Mouse (Mus musculus): ENCODE measurements at regions not wholly inside any gene's neighbourhood (a gene's known extent, or its start where the extent isn't known, plus 50 kb on each side); places are given as distances from the start of the nearest gene placed in this dataset.

DNA sequence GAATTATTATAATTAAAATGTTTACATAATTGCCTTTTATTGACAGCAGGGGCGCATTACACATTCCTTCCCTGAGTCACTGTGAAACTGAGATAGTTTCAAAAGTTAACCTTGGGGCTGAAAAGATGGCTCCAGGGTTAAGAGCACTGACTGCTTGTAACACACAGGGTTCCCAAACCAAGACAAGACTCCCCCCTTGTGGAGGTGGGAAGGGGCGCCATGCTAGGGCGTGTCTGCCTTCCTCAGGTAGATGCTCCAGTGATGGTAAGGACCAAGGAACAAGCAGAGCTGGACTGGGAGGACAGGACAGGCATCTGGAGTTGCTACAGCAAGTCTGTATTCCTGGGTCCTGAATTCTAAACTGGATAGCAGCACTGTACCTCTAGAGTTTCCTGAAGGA lies 351.9 kb downstream of the Tbc1d22a start:
- intact Hi-C loops (cut with DNase I): no loop called here
- no peak for DNase-seq (ENCODE audit: low spot score in 2 of 2)

DNA sequence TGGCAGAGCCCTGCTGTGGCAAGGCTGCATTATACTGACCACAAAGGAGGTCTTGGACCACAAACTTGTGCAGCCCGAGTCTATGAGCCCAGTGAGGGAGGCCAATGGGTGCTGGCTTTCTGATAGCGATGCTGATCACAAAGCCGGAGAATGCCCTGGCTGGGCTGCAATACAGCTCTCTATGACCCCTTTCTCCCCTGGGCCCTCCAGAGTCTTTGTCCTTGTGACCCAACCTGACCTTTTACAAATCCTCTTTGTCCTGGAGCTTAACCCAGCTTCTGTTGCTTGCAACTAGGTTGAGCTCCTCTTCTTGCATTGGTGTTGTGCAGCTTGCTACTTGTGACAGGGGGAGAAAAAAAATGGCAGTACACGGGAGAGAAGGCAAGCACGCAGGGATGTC lies 360.1 kb downstream of the Tbc1d22a start:
- no peak for DNase-seq (ENCODE audit: low spot score in 2 of 2)
- intact Hi-C loops (cut with DNase I): no loop called here

DNA sequence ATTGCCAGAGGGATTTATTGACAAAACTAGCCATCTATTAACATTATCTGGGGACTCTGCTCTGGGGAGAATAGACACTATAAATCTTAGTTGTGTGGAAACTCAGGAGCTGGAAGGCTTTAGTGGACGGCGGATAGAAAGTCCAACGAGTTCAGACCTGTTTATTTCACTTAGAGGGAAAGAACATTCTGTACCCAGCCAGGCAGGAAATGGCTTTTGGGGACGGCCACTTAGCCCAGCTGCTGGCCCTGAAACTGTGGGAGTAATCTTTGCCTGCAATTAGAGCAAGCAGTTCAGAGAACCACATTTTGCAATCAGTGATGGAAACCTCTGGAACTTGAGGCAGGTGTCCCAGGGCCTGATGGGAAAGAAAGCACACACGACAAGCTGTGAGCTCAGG lies 362.4 kb downstream of the Tbc1d22a start:
- no peak for DNase-seq (ENCODE audit: low spot score in 2 of 2)
- intact Hi-C loops (cut with DNase I): no loop called here

DNA sequence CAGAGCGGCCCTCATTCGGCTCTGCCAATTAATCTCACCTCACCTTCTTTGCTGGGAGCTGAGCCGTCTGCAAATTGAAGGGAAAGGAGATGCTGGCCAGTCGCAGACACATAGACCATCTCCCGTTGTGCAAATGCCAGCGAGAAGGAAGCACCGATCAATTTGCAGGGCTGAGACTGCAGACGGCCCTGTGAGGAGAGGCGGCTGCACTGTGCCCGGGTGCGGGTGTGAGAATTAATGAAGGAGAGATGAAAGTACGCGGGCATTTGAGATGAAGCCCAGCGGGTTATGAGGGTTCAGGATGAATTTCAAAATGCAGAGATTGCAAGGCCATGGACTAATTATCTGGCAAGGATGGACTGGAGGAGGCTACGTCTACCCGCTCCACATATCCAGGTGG lies 364.4 kb downstream of the Tbc1d22a start:
- intact Hi-C loops (cut with DNase I): no loop called here
- no peak for DNase-seq (ENCODE audit: low spot score in 2 of 2)

DNA sequence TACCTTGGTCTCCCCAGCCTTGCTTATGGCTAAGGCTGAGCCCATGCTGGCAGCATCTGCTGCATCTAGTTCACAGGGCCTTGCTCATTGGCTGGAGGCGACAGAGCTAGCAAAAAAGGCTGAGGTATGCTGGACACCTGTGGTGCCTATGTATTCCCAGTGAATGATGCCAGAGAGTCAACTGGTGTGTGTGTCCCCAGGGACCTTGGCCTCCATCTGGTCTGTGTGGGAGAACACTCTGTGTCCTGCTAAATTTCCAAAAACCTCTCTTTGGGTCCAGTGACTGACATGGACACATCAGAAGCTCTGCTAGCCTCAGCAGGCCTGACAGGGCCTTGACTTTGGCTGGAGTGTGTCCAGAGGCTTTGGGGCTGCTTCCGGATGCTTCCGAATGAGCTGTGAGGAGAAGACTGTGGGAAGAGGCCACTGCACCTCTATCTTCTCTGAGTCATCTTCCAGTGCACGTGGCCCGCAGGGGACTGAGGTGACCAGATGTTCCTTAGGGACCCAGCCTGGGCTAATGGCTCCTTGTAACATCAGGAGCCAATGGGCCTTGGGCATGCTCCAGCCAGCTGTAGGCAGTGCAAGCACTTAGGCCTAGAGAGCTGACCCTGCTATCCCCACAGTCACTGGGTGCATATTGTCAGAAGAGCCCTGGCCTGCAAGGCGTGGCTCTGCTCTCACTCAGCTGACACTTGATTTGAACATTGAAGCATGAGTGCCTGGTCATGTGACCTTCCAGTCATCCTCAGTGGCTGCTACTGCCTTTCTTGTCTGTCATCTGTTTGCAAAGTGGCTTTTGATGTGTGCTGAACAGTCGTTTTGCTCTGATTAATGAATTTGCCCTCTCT lies 368.2 kb downstream of the Tbc1d22a start:
- intact Hi-C loops (cut with DNase I): no loop called here
- no peak for DNase-seq (ENCODE audit: low spot score in 2 of 2)

DNA sequence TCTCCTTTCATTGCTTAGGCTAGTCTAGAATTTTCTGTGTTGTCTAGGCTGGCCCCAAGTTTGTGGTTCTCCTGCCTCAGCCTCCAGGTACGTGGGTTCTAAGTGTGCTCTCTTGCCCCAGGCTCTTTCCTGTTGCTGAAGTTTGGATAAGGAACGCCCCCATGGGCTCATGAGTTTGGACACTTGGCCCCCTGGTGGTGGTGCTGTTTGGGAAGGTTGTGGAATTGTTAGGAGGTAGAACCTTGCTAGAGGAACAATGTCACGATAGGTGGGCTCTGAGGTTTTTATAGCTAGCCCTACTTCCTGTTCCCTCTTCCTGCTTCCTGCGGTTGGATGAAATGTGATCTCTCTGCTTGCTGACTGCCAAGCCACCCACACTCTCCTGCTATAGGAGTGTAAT lies 371.5 kb downstream of the Tbc1d22a start:
- intact Hi-C loops (cut with DNase I): no loop called here

DNA sequence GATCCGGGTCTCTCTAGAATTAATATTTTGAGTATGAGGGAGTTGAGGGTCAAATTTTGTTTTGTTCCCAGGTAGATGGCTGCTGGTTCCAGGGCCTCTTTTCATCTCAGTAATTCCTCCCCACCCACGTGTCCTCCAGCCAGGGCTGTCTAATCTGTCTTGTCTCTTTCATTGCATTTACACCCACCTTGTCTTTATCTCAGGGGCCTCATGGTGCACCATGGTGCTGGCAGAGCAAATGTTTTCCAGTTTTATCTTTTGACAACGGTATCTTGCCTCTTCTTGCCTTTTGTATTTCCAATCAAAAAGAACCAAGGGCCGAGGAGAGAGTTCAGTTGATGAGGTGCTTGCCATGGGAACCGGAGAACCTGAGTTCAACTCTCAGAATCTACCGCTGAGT lies 372.9 kb downstream of the Tbc1d22a start:
- no peak for DNase-seq (ENCODE audit: low spot score in 2 of 2)
- intact Hi-C loops (cut with DNase I): no loop called here

More for the DNA sequence above, 371.5 kb downstream of the Tbc1d22a start:
- DNase-seq (ENCODE audit: low spot score in 2 of 2): no peak

DNA sequence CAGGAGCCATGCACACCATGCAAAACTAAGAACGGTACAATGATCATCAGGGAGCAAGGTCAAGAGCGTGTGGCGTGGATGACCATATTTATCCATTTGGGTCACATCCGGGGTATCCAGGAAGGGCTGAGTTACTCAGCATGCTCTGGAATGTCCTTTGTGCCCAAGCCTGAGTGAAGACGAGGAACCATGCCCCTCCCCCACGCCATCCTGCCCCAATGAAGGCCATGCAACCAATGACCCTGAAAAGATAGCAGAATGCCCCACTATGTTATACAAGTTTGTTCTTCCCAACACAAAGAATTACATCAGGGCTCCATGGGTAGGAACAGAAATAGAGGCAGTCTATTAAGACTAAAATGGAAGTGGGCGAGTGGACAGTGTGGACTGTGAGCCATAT lies 375.8 kb downstream of the Tbc1d22a start:
- no peak for DNase-seq (ENCODE audit: low spot score in 2 of 2)
- intact Hi-C loops (cut with DNase I): no loop called here

DNA sequence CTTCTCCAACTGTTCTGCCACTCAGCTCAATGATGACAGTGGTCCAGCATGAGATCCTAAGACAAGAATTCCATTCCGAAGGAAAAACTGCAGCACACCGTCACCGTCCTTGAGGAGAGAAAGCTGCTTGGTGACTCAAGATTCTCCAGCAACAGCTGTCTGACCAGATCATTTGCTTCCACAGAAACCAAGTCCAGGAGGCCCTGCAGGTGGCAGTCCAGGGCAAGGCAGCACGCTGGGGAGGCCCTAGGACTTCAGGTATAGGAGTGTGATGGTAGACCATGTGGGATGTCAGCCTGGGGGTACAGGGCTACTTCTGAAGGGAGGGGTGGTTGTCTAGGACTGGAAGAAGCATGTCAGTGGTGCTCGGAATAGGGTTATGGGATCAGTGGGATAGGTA lies 376.6 kb downstream of the Tbc1d22a start:
- DNase-seq (ENCODE audit: low spot score in 2 of 2): peak in 1 of 2 experiments; percentile 17
- intact Hi-C loops (cut with DNase I): no loop called here

DNA sequence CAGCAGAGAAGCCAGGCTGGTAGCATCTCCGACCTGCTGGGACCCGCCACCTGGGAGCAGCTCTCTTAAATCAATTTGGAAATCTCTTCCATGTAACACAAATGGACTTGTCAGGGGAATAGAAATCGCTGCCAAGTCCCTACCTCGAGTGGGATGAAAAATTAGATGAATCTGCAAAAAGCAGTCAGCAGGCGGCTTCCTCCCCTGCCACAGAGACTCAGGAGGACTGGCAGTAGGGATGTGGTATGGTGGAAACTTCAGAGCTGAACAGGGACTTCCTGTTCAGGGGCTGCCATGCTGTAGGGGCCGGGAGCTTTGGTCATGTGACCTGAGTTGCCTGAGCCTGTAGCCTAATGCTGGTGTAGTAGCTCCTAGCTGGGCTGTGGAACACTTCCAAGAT lies 379.1 kb downstream of the Tbc1d22a start:
- DNase-seq (ENCODE audit: low spot score in 2 of 2): peak; percentile 40 to 43

DNA sequence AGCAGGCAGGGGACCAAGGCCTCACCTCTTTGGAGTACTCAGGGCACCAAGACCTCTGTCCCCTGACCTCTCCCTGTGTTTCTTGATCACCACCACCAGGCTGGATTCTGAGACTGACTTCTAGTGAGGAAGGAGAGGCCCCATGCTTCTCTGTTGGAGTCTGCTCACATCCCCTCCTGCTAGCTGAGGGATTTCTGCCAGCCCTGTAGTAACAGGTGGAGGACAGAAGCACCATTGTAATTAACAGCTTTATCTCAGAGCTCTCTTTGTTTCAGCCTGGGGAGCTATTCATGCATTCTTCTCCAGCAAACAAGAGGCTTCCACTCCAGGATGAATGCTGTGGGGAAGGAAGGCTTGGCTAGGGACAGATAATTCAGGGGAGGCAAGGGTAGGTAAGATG lies 392.2 kb downstream of the Tbc1d22a start:
- intact Hi-C loops (cut with DNase I): no loop called here
- no peak for DNase-seq (ENCODE audit: low spot score in 2 of 2)

More for the DNA sequence above, 379.1 kb downstream of the Tbc1d22a start:
- intact Hi-C loops (cut with DNase I): no loop called here

DNA sequence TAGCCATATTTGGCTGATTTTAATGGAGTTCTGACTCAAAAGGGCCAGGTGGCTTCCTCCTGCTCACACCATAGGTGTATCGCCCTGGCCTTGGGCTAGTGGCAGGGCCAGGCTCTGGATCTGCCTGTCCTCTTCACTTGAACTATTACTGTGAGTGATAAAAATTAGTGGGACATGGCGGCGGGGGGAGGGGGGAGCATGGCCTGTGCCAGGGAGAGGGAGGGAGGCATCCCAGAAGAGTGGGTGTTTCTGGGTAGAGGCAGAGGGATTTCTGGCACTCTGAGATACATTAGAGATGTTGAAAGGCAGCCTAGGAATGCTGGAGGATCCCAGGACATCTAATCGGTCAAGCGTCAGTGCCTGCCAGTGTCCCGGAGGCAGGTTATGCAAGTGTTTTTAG lies 395.4 kb downstream of the Tbc1d22a start:
- intact Hi-C loops (cut with DNase I): no loop called here

DNA sequence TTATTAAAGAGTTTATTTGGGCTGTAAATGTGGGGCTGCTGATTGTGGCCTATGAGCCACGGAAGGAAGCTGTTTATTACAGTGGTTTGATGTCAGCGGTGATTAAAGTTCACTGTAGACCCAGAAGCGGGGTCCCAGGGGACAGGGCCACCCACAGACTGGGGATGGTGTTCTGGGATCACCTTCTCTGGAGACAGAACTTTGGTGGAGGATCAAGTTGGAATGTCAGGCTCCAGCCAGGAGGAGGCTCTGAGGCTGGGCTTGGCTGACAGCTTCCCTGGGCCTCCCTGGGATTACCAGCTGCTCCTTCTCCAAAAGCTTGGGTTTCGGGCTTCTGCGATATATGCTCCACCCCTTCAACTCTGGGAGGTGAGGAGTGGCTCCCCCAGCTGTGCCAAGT lies 417.1 kb downstream of the Tbc1d22a start:
- no peak for DNase-seq (ENCODE audit: low spot score in 2 of 2)
- intact Hi-C loops (cut with DNase I): no loop called here

More for the DNA sequence above, 395.4 kb downstream of the Tbc1d22a start:
- no peak for DNase-seq (ENCODE audit: low spot score in 2 of 2)

DNA sequence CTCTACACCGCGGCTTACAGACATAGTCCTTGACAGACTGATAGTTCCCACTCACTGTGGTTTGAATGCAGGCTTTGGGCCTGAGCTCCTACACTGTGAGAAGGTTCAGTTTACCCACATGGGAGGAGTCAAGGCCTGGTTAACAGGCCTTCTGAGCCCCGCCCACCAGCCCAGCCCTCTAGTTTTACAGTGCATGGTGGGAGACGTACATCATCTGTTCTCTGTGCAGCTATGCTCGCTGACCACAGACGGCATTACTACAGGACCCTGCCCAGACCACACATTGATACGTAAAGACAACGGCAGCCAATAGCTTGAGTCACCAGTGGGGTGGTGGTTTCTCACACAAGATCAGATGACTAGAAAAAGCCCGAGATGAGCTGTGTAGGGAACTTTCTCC lies 431.0 kb downstream of the Tbc1d22a start:
- DNase-seq (ENCODE audit: low spot score in 2 of 2): no peak
- intact Hi-C loops (cut with DNase I): no loop called here

DNA sequence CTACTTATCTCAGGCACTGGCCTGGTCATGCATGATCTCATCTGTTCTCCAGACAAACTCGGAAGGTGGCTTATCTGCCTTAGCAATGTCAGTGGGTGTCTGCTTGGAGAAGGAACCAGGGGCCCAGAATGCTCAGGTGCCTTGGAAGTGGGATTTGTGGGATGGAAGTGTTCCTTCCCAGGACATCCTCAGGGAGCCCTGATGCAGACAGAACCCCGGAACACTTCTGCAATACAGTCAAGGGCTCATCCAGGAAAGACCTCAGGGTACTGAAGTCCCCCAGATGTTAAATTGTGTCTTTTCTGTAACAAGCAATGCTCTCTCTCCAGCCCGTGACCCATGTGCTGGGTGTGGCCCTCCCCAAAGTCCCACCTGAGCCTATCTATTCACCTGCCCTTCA lies 433.9 kb downstream of the Tbc1d22a start:
- intact Hi-C loops (cut with DNase I): no loop called here

DNA sequence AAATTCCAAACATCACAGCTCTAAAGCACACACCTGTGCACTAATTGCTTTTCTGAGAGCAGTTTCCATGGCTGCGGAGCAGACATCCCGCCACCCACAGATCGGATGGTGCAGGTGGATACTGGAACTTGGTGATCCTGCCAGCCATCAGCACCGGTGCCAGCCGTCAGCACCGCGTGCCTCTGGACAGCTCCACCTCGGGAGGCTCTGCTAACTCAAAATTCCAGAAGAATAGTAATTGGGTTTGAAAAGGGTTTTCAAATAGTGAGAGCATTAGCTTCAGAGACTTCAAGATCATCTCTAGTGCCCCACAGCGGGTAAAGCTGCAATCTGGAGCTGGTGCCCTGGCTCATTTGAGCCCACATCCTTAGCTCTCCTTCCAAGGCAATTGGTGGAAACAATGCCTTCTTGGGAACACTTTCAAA lies 458.8 kb downstream of the Tbc1d22a start:
- intact Hi-C loops (cut with DNase I): no loop called here
- peak in 1 of 2 experiments; percentile 12 for DNase-seq (ENCODE audit: low spot score in 2 of 2)

More for the DNA sequence above, 433.9 kb downstream of the Tbc1d22a start:
- DNase-seq (ENCODE audit: low spot score in 2 of 2): no peak

DNA sequence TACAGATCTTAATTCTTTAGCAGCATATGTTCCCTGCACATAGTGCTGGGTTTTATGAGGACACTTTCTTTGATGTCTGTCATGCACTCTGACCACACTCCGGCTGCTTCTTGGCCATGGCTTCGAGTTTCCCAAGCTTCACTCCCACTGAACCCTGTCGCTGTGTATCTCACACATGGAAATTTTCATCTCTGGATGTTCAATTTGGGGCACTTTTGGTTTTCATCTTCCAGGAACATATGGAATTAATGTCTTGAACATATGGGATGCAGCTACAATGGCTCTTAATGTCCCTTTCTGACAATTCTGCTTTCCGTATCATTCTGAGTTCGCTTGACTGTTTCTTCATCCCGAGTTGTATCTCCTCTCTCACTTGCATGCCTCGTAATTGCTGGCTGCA lies 462.8 kb downstream of the Tbc1d22a start:
- intact Hi-C loops (cut with DNase I): no loop called here
- DNase-seq (ENCODE audit: low spot score in 2 of 2): no peak

DNA sequence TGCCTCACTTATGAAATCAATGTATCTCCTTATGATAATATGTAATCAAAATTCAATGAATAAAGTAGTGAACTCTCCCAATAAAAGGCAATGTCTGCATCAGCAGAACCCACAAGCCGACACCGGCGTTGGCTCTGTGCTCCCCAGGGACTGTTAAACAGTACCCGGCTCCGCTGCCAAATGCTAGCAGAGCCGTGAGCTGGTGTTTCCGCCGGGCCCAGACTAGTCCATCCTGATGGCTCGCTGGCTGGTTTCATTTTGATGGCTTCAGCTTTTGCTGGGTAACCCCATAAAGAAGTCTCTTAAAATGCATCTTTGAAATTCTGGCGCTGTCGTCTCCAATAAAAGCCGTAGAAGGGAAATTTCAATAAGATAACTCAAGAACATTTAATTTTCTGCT lies 468.8 kb downstream of the Tbc1d22a start:
- DNase-seq (ENCODE audit: low spot score in 2 of 2): no peak
- intact Hi-C loops (cut with DNase I): no loop called here

DNA sequence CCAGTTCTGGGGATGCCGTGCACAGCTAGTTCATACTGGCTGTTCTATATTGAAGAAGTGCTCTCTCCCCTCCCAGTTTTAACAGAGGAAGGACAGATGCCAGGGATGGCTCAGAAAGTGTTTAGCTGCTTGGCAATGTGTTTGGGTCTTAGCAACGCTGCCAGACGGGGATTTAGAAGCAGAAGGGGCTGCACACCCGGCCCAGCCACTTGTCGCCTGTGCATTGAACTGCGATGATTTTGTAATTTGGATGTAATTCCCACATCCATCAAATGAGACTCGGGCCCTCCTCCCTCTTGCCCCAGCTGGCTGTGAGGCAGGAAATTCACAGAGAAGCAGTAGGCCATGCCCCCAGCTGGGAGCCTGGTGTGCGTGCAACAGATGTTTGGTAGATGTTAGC lies 475.4 kb downstream of the Tbc1d22a start:
- DNase-seq (ENCODE audit: low spot score in 2 of 2): no peak
- intact Hi-C loops (cut with DNase I): no loop called here

DNA sequence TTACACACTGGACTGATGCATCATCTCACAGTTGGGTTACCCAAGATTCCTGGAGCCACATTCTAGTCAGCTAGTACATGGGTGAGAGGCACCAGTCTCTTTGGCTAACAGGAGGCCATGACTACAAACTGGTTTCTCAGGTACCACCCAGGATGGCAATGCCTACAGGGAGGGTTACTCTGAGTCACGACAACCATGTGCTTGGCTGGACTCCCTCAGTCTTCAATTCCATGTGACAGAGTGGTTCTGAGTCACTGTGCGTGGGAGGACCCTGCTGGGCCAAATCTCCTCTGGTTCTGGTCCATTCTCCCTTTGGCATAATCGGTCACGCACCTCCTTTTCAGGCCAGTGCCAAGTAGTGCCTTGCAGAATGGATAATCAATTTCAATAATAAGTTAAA lies 482.5 kb downstream of the Tbc1d22a start:
- DNase-seq (ENCODE audit: low spot score in 2 of 2): peak; percentile 49 to 58
- intact Hi-C loops (cut with DNase I): no loop called here

DNA sequence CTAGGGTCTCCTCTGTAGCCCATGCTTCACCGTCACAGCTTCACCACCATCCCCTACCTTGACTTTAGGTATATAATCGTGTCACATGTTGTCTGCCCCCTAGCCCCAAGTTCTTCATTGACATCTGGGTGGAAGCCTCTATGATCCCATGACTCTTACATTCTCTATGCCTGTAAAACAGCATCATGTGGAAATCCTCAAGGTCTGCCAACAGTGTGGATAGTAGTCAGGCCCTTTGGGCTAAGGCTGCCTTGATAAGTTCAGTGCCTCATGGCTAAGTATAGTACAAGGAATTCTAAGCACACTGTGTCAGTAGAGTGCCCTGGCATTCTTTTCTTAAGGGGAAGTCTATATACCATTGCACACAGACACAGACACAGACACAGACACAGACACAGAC lies 496.2 kb downstream of the Tbc1d22a start:
- intact Hi-C loops (cut with DNase I): no loop called here
- no peak for DNase-seq (ENCODE audit: low spot score in 2 of 2)

DNA sequence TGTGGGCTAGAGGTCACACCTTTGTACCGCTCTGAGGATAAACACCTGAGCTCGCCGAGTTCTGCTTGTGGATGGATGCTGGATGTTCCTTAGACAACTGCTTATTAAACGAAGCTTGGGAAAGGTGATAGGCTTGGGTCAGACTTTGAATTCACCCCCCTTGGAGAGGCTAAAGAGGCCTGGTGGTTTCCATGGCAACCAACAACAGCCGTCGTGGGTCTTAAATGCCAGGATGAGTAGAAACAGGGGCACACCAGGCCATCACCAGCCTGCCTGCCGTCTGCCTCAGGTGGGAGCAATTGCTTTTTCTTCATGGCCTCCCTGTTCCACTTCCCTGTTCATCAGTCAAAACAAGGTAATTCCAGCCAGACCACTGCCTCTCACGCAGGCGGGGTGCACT lies 504.1 kb downstream of the Tbc1d22a start:
- DNase-seq (ENCODE audit: low spot score in 2 of 2): no peak
- intact Hi-C loops (cut with DNase I): no loop called here
